Mouse (Mus musculus) C2C12 (cell line): Measurements from ENCODE around the gene Pias3.

Source experiments
- CEBPB ChIP-seq: IDR thresholded peaks from one replicate; pipeline ENCODE4 v1.6.1; 2011; ENCODE audit warnings: low read depth, mild to moderate bottlenecking, control low read depth, moderate library complexity
- CTCF ChIP-seq: IDR thresholded peaks from one replicate; pipeline ENCODE4 v1.5.1; 2011; ENCODE audit not compliant: control insufficient read depth, insufficient read depth, insufficient read length
- MAX ChIP-seq: IDR thresholded peaks from one replicate; pipeline ENCODE4 v1.6.1; 2011; ENCODE audit warnings: mild to moderate bottlenecking, control low read depth
- USF1 ChIP-seq: IDR thresholded peaks from one replicate; pipeline ENCODE4 v1.6.1; 2011; ENCODE audit warnings: low read depth, mild to moderate bottlenecking, control low read depth, moderate library complexity

DNA sequence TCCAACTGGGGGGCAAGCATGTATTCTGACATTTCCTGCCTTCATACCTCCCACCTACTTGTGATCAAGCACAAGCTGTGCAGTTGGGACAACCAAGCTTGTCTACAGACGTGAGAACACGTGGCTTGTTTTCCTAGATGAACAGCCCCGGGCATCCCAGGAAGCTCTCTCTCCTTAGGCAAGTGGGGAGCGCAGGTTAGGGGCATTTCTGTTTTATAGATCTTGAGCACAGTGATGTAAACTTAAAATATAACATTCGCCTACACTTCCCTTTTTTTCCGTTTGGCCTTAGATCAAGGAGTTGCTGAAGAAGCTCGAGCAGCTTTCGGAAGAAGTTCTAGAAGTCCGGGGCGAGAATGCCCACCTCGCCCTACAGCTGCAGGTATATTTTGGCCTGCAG lies 7.3 kb upstream of the Pias3 start:
- TF ChIP-seq MAX (no peak), CTCF (no peak), USF1 (no peak), CEBPB (no peak)
